8 mouse cellular contexts compared by ENCODE assay signal in the genomic region with DNA sequence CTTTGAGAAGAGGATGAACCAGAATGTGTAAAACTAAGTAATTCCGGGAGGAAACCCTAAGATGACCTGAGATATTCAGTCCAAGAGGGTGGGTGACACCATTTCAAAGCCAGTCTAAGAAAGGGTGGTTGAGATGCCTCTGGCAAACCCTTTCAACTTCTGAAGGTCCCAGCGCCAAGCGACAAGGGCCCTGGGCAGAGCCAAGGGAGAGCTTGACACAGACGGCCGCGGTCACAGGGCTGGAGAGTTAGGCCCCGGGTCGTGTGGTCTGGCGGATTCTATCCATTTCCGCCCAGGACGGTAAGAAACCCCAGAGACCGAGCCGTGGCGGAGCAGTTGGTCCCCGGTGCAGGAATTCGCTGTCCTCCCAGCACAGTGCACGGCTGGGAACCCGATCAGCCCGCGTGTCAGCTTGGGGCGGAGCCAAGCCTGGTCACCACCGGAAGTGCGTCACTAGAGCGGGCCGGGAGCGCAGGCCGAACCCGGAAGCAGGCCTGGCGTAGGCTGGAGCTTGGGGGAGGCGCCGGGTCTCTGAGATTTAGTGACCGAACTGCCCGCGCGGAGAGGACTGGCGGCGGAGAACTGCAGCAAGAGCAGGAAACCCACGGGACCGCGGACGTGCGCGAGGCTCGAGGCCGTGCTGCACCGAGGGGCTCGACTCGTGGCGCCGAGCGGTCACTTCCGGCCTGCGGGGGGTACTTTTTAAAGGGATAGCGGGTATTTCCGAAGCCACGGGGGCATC. TPM values are rescaled to one million over a fixed set of nuclear protein-coding genes. Genes with fewer than 3 reads are reported as not detected.
DNase-seq lines count a peak whose midpoint lies in the region; ATAC-seq and TF ChIP-seq lines count a peak whose summit lies in the region.

No protein-coding gene starts in this region.

- peak in 1 of 2 experiments; percentile 30; a peak in 1 of 4 replicates for TF ChIP-seq EP300 in MEL (IDR thresholded peaks at IDR 0.05; ENCODE audit: low read depth in 1 of 2, low read length in 2 of 2)

- H3K36me3 ChIP-seq in MEL (ENCODE audit: control insufficient read depth in 1 of 2, insufficient read depth in 2 of 2, low read length in 2 of 2), result peaks cover 0 to 16% of the 10 kb centered on the region in 2 experiments; a peak in 2 of 4 replicates
- no peaks in the 10 kb centered on the region for H3K36me3 ChIP-seq in lung, embryonic 16.5 days (ENCODE audit: control insufficient read depth, insufficient read depth, low read length)

- ATAC-seq in hematopoietic stem cell, adult 5-6 weeks (replicated peaks in 1 of 2; ENCODE audit: insufficient read depth in 1 of 2, low FRiP score in 2 of 2, low TSS enrichment in 1 of 2, low read depth in 1 of 2, poor library complexity in 2 of 2, severe bottlenecking in 2 of 2), result peak; percentile 90 to 95
- peak; percentile 99 for ATAC-seq in lung, embryonic 16.5 days (ENCODE audit: low read depth)

- H3K9ac ChIP-seq in MEL (ENCODE audit: control insufficient read depth, low read depth, low read length, poor library complexity, severe bottlenecking), result peak overlapping the region; percentile 94
- peak overlapping the region; percentile 95 for H3K9ac ChIP-seq in lung, embryonic 16.5 days (ENCODE audit: low read length)

- peak overlapping the region; percentile 90 for H3K27ac ChIP-seq in MEL (ENCODE audit: control insufficient read depth, low read depth, low read length)
- peak overlapping the region; percentile 99 for H3K27ac ChIP-seq in cerebellum, adult 2 months (ENCODE audit: insufficient read depth, low read length)
- H3K27ac ChIP-seq in lung, embryonic 16.5 days (ENCODE audit: low read length), result peak overlapping the region; percentile 97

- H3K27me3 ChIP-seq in MEL (ENCODE audit: control insufficient read depth in 1 of 2, insufficient read depth in 2 of 2, low read length in 2 of 2), result no peaks in the 10 kb centered on the region
- H3K27me3 ChIP-seq in cerebellum, adult 2 months (ENCODE audit: control insufficient read depth, insufficient read depth, low read length), result no peaks in the 10 kb centered on the region
- no peaks in the 10 kb centered on the region for H3K27me3 ChIP-seq in lung, embryonic 16.5 days (ENCODE audit: control insufficient read depth, insufficient read depth, low read depth, low read length)

- peak overlapping the region; percentile 87 to 90 for H3K4me3 ChIP-seq in MEL (ENCODE audit: control insufficient read depth in 1 of 2, insufficient read depth in 1 of 2, low read depth in 2 of 2, low read length in 2 of 2)
- H3K4me3 ChIP-seq in cerebellum, adult 2 months (replicated peaks; ENCODE audit: insufficient read depth, low read depth, low read length), result peak overlapping the region; percentile 79
- peak overlapping the region; percentile 85 for H3K4me3 ChIP-seq in lung, embryonic 16.5 days (ENCODE audit: low read length)

- DNase-seq in MEL (ENCODE audit: low read depth, low spot score), result peak; percentile 95
- DNase-seq in cerebellum, adult 2 months, result peak; percentile 96 to 99
- DNase-seq in forelimb bud, embryonic 11.5 days (ENCODE audit: low read depth, low spot score), result peak; percentile 94
- DNase-seq in layer of hippocampus, adult 9-10 months (ENCODE audit: low spot score), result peak; percentile 84
- peak; percentile 94 for DNase-seq in ovary, postnatal 10 days (ENCODE audit: low spot score)
- peak; percentile 88 to 91 for DNase-seq in thymus, postnatal 10 days (ENCODE audit: low spot score in 2 of 2)

- no peak for TF ChIP-seq RAD21 in MEL (IDR thresholded peaks at IDR 0.05; ENCODE audit: low read depth, low read length)

- peak; percentile 68 to 98; a peak in 3 of 4 replicates for TF ChIP-seq POLR2A in MEL (IDR thresholded peaks at IDR 0.05; ENCODE audit: control insufficient read depth in 1 of 2, insufficient read depth in 1 of 2, low read depth in 1 of 2, low read length in 2 of 2, poor library complexity in 1 of 2)
- TF ChIP-seq POLR2A in cerebellum, adult 2 months (IDR thresholded peaks at IDR 0.05; ENCODE audit: borderline replicate concordance, insufficient read depth, low read length), result peak; percentile 84

- H3K4me2 ChIP-seq in lung, embryonic 16.5 days (ENCODE audit: low read depth, low read length), result peak overlapping the region; percentile 87

- WGBS in cerebellum, adult 2 months, result under 1% methylated on average over 56 of the region's 56 CpGs
- under 1% methylated on average over 56 of the region's 56 CpGs for WGBS in lung, embryonic 16.5 days

- peaks cover 2 to 4% of the 10 kb centered on the region in 2 experiments; a peak in 1 of 4 replicates for H3K4me1 ChIP-seq in MEL (ENCODE audit: control insufficient read depth in 1 of 2, insufficient read depth in 2 of 2, low read length in 2 of 2)
- no peaks in the 10 kb centered on the region for H3K4me1 ChIP-seq in cerebellum, adult 2 months (ENCODE audit: control insufficient read depth, insufficient read depth, low read length)
- H3K4me1 ChIP-seq in lung, embryonic 16.5 days (replicated peaks; ENCODE audit: control insufficient read depth, insufficient read depth, low read length), result peaks cover 5% of the 10 kb centered on the region

- peaks cover 18% of the 10 kb centered on the region for H3K79me2 ChIP-seq in MEL (ENCODE audit: control insufficient read depth, insufficient read depth, low read length, poor library complexity)

- no peak for TF ChIP-seq CTCF in MEL (IDR thresholded peaks at IDR 0.05 in 2 of 3, conservative IDR thresholded peaks at IDR 0.05 in 1 of 3; ENCODE audit: control insufficient read depth in 1 of 3, insufficient read depth in 1 of 3, low read depth in 2 of 3, low read length in 3 of 3, poor library complexity in 1 of 3, severe bottlenecking in 1 of 3)
- TF ChIP-seq CTCF in cerebellum, adult 2 months (IDR thresholded peaks at IDR 0.05; ENCODE audit: borderline replicate concordance, insufficient read depth, low read depth, low read length), result no peak

- H3K9me3 ChIP-seq in MEL (replicated peaks; ENCODE audit: insufficient read depth, low read length), result no peaks in the 10 kb centered on the region
- no peaks in the 10 kb centered on the region for H3K9me3 ChIP-seq in lung, embryonic 16.5 days (ENCODE audit: control insufficient read depth, low read length)

TF ChIP-seq in MEL, 35 proteins besides CTCF, POLR2A, EP300 and RAD21:
- no peak for TF ChIP-seq USF2 (IDR thresholded peaks at IDR 0.05; ENCODE audit: borderline replicate concordance in 1 of 2, insufficient read depth in 1 of 2, low read depth in 1 of 2, low read length in 2 of 2)
- no peak for TF ChIP-seq SMC3 (IDR thresholded peaks at IDR 0.05; ENCODE audit: low read depth, low read length)
- peak; percentile 20; the same call in 1 of the 2 replicates for TF ChIP-seq ZNF384 (IDR thresholded peaks at IDR 0.05; ENCODE audit: low read depth, low read length)
- no peak for TF ChIP-seq GATA1 (IDR thresholded peaks at IDR 0.05; ENCODE audit: low read depth, low read length)
- no peak for TF ChIP-seq ZC3H11A (IDR thresholded peaks at IDR 0.05; ENCODE audit: low read depth, low read length)
- TF ChIP-seq GABPA (IDR thresholded peaks at IDR 0.05; ENCODE audit: low read depth, low read length), result no peak
- peak; percentile 91 for TF ChIP-seq HCFC1 (IDR thresholded peaks at IDR 0.05; ENCODE audit: low read depth, low read length)
- no peak for TF ChIP-seq MAFK (IDR thresholded peaks at IDR 0.05; ENCODE audit: borderline replicate concordance, low read depth, low read length)
- no peak for TF ChIP-seq JUND (IDR thresholded peaks at IDR 0.05; ENCODE audit: low read depth, low read length)
- 0 out of 2 replicates have a peak, but pooled peaks have one; percentile 25 for TF ChIP-seq USF1 (IDR thresholded peaks at IDR 0.05; ENCODE audit: low read depth, low read length)
- peak; percentile 70 for TF ChIP-seq TCF12 (IDR thresholded peaks at IDR 0.05; ENCODE audit: low read depth, low read length)
- TF ChIP-seq NELFE (IDR thresholded peaks at IDR 0.05; ENCODE audit: low read depth, low read length), result peak; percentile 96
- TF ChIP-seq TAL1 (IDR thresholded peaks at IDR 0.05; ENCODE audit: low read length), result no peak
- peak; percentile 71 for TF ChIP-seq KAT2A (conservative IDR thresholded peaks at IDR 0.05; ENCODE audit: low read depth, low read length)
- TF ChIP-seq MAX (IDR thresholded peaks at IDR 0.05; ENCODE audit: low read length), result peak; percentile 94
- no peak for TF ChIP-seq RCOR1 (IDR thresholded peaks at IDR 0.05; ENCODE audit: low read depth, low read length)
- peak; percentile 87 for TF ChIP-seq MYC (IDR thresholded peaks at IDR 0.05; ENCODE audit: low read depth, low read length)
- TF ChIP-seq ETS1 (IDR thresholded peaks at IDR 0.05; ENCODE audit: low read depth, low read length), result no peak; the same call in 1 of the 2 replicates
- no peak for TF ChIP-seq NRF1 (IDR thresholded peaks at IDR 0.05; ENCODE audit: insufficient read depth, low read depth, low read length, poor library complexity, severe bottlenecking)
- TF ChIP-seq ELF1 (IDR thresholded peaks at IDR 0.05; ENCODE audit: low read depth, low read length), result peak; percentile 98
- TF ChIP-seq SIN3A (IDR thresholded peaks at IDR 0.05; ENCODE audit: low read length), result peak; percentile 79
- peak; percentile 95 for TF ChIP-seq POLR2AphosphoS2 (IDR thresholded peaks at IDR 0.05; ENCODE audit: low read length)
- peak; percentile 95 for TF ChIP-seq ZMIZ1 (IDR thresholded peaks at IDR 0.05; ENCODE audit: low read depth, low read length)
- peak; percentile 94 for TF ChIP-seq MXI1 (IDR thresholded peaks at IDR 0.05; ENCODE audit: low read depth, low read length)
- peak; percentile 85 for TF ChIP-seq TBP (IDR thresholded peaks at IDR 0.05; ENCODE audit: low read depth, low read length)

RNA-seq across cellular contexts. Expression of a gene that starts 22.0 kb away (rescaled TPM):
- not detected in 2 replicates for total RNA-seq in MEL (2012; rRNA removed)
- polyA plus RNA-seq in MEL (2012; ENCODE audit: insufficient read depth in 1 of 2, insufficient read length in 2 of 2, low read depth in 1 of 2, low replicate concordance in 2 of 2, missing spikeins in 1 of 2), result not detected
- polyA plus RNA-seq in cerebellum, adult 2 months (2012; rRNA removed), result 29.4 and 30.6 TPM in 2 replicates
- total RNA-seq in hematopoietic stem cell, adult 5-6 weeks (2017), result not detected in 2 replicates
- not detected in 2 replicates for polyA plus RNA-seq in lung, embryonic 16.5 days (2015; fragmentation: Nextera tagmentation; extraction: Ambion mirVana)

RNA-seq across cellular contexts. Expression of a gene that starts 34.2 kb away (rescaled TPM):
- total RNA-seq in MEL (2012; rRNA removed), result 8.7 and 9.0 TPM in 2 replicates
- polyA plus RNA-seq in MEL (2012; ENCODE audit: insufficient read depth in 1 of 2, insufficient read length in 2 of 2, low read depth in 1 of 2, low replicate concordance in 2 of 2, missing spikeins in 1 of 2), result 10 to 100 TPM in 1 of 2 experiments, not detected in 1; 11.9 TPM
- polyA plus RNA-seq in cerebellum, adult 2 months (2012; rRNA removed), result 15.1 and 16.2 TPM in 2 replicates
- total RNA-seq in hematopoietic stem cell, adult 5-6 weeks (2017), result 44.7 and 47.4 TPM in 2 replicates
- 23.2 and 23.8 TPM in 2 replicates for polyA plus RNA-seq in lung, embryonic 16.5 days (2015; fragmentation: Nextera tagmentation; extraction: Ambion mirVana)

Comparison
In these comparisons a context has a peak if more than half of its experiments do, and no peak if none do; other contexts are left out.
1. Peak in every context shown above with its lines: DNase-seq, ATAC-seq, H3K4me3 ChIP-seq and H3K27ac ChIP-seq.
2. RNA of a gene that starts 22.0 kb away (polyA plus RNA-seq): 29.4 to 30.6 TPM in cerebellum, adult 2 months; not detected in MEL and not detected in lung, embryonic 16.5 days; every median in the first group is over 10 times any median in the second.